Mouse (Mus musculus) ES-E14 (cell line): ENCODE results near the gene Gm17019. TPM values are rescaled to one million over a fixed set of nuclear protein-coding genes. Genes with fewer than 3 reads are reported as not detected.
"Not testable (repeated sequence)": the region's sequence is repeated elsewhere in the genome, so short reads cannot be mapped to it uniquely, and the experiment has no call there.

Experiments
- DNase-seq: peaks from one replicate; pipeline ENCODE4 v3.0.0-alpha.2; 2013; ENCODE audit warnings: low read depth, low spot score
- H3K27ac ChIP-seq: 2 replicates; pipeline ENCODE4 v1.5.1; 2012; ENCODE audit warnings: low read depth, mild to moderate bottlenecking, low read length, moderate library complexity, mixed read lengths; ENCODE audit not compliant: poor library complexity, insufficient read depth, severe bottlenecking
- H3K36me3 ChIP-seq: 2 replicates; pipeline ENCODE4 v1.6.1; 2012; ENCODE audit warnings: mild to moderate bottlenecking, low read length, moderate library complexity, mixed read lengths; ENCODE audit not compliant: control insufficient read depth, poor library complexity, insufficient read depth, severe bottlenecking
- H3K4me1 ChIP-seq, 2 experiments: fragments of 150-350 bp in 1 of 2; sonication (generic) in 1 of 2; 2 replicates each; pipeline ENCODE4 v1.6.1; 2012; ENCODE audit warnings: low read length in 2 of 2, mild to moderate bottlenecking in 1 of 2, mixed read lengths in 1 of 2; ENCODE audit not compliant: control insufficient read depth in 2 of 2, insufficient read depth in 2 of 2, poor library complexity in 1 of 2
- H3K4me3 ChIP-seq, 2 experiments: fragments of 150-350 bp in 1 of 2; sonication (generic) in 1 of 2; 2 replicates each; pipeline ENCODE4 v1.5.1; 2012; ENCODE audit warnings: low read length in 2 of 2, low read depth in 1 of 2, mild to moderate bottlenecking in 1 of 2, mixed read lengths in 1 of 2; ENCODE audit not compliant: insufficient read depth in 1 of 2, poor library complexity in 1 of 2, severe bottlenecking in 1 of 2
- H3K9ac ChIP-seq: 2 replicates; pipeline ENCODE4 v1.6.1; 2012; ENCODE audit warnings: low read depth, mild to moderate bottlenecking, low read length, mixed read lengths; ENCODE audit not compliant: poor library complexity, insufficient read depth, severe bottlenecking
- H3K9me3 ChIP-seq: fragments of 150-350 bp; sonication (generic); 2 replicates; pipeline ENCODE4 v1.6.1; 2012; ENCODE audit warnings: low read depth, mild to moderate bottlenecking, low read length; ENCODE audit not compliant: control insufficient read depth, insufficient read depth
- in situ Hi-C, 2 experiments: fragments of 600-800 bp; cut with MboI; formaldehyde crosslinking; loops; one replicate each; pipeline ENCODE4 v1.15.1; 2025; ENCODE audit warnings: low sequenced_read_pairs in 2 of 2, inconsistent platforms in 1 of 2; ENCODE audit not compliant: unreplicated experiment in 2 of 2
- total RNA-seq: library from RNA; depleted of rRNA; stranded (reverse); fragments of 300-350 nt; gene quantifications from 2 replicates; pipeline ENCODE4 v1.2.3, GENCODE M21; 2012

Gene Gm17019
- total RNA-seq, 1 experiment: not detected

DNA sequence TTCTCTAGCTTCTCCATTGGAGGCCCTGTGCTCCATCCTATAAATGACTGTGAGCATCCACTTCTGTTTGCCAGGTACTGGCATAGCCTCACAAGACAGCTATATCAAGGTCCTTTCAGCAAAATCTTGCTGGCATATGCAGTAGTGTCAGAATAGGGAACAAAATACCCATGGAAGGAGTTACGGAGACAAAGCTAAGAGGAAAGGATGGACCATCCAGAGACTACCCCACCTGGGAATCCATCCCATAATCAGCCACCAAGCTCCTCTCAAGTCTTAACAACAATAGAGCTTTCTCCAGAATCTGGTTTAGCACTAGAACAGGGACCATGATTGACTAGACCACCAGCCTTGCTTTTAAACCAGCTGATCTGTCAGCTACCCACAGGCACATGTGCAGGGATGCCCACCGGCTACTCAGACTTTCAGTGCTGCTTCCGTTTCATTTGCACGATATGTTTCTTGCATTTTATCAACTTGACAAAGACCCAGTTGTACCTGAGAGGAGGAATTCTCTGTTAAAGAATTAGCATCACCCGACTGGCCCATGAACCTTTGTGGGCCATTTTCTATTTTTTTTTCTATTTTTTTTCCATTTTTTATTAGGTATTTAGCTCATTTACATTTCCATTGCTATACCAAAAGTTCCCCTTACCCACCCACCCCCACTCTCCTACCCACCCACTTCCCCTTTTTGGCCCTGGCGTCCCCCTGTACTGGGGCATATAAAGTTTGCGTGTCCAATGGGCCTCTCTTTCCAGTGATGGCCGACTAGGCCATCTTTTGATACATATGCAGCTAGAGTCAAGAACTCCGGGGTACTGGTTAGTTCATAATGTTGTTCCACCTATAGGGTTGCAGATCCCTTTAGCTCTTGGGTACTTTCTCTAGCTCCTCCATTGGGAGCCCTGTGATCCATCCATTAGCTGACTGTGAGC is 12.3 kb upstream of the Gm17019 start:
- H3K9ac ChIP-seq, H3K4me3 ChIP-seq, in situ Hi-C loops, H3K27ac ChIP-seq, H3K9me3 ChIP-seq, DNase-seq, H3K4me1 ChIP-seq, H3K36me3 ChIP-seq: not testable (repeated sequence)

DNA sequence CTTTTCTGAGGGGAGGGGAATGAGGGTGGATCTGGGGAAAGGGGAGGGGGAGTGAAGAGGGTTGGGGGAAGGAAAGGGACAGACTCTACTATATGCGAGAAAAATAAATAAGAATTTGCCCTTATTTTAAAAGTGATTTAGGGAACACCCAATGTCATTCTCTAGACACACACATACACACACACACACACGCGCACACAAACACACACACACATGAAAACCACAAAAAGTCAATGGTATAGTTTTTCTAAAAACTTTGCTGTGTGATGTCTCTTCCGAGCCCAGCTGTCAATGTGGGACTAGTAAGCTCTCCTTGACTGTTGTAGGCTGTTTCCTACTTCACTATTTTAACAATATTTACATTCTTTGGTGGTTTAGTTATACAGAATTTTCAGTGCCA is 8.0 kb upstream of the Gm17019 start:
- H3K36me3 ChIP-seq, H3K27ac ChIP-seq, in situ Hi-C loops, H3K9me3 ChIP-seq, H3K4me3 ChIP-seq, H3K9ac ChIP-seq, H3K4me1 ChIP-seq, DNase-seq: not testable (repeated sequence)

DNA sequence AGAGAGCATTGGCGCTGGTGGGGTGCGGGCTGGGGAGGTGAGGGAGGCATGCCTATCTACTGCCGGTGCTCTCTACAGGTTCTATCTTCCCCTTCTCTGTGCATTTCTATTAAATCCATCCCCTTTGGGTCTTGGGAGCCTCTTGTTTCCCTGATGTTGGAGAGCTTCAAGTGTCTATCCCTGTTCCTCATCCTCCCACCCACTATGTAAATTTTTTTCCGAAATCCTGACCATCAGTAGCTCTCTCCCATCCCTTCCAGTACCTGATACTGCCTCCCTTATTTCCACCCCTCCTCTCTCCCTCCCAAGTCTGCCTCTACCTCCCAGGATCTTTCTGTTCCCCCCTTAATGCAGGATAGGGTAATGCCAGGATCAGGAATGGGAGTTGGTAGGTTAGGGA is 7.2 kb upstream of the Gm17019 start:
- in situ Hi-C loops, DNase-seq, H3K9ac ChIP-seq: not testable (repeated sequence)

DNA sequence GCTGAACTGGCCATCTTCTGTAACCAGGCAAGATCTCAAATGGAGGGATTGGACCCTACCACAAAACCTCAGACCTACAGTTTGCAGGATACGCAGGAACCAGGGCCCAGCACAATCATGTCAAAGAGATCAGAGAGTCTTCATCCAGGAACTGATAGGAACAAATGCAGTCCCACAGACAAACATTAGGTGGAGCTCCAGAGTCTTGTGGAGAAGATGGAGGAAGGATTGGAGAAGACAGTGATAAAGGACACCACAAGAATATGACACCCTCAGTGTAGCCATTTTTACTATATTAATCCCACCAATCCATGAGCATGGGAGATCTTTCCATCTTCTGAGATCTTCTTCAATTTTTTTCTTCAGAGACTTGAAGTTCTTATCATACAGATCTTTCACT is 8.5 kb downstream of the Gm17019 start:
- H3K9ac ChIP-seq, H3K4me3 ChIP-seq, H3K27ac ChIP-seq, in situ Hi-C loops, DNase-seq, H3K9me3 ChIP-seq, H3K36me3 ChIP-seq, H3K4me1 ChIP-seq: not testable (repeated sequence)

More for the DNA sequence above, 7.2 kb upstream of the Gm17019 start:
- not testable (repeated sequence) for H3K36me3 ChIP-seq, H3K27ac ChIP-seq, H3K9me3 ChIP-seq, H3K4me3 ChIP-seq, H3K4me1 ChIP-seq

DNA sequence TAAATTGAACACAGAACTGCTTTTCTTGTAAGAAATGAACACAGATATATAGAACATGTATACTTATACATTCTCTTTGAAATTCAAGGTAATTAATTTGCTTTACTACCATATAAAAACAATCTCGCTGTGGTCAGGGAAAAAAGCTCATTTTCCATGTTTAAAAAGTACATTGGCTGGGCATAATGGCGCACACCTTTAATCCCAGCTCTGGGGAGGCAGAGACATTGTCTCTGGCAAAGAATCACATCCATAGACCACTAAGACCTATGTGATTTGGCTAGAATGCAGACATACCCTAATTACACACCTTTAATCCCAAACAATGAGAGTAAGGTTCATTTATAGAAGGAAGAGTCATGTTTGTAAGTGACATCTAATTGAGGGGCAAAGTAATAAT is 12.7 kb downstream of the Gm17019 start:
- H3K9me3 ChIP-seq, DNase-seq, in situ Hi-C loops: not testable (repeated sequence)

DNA sequence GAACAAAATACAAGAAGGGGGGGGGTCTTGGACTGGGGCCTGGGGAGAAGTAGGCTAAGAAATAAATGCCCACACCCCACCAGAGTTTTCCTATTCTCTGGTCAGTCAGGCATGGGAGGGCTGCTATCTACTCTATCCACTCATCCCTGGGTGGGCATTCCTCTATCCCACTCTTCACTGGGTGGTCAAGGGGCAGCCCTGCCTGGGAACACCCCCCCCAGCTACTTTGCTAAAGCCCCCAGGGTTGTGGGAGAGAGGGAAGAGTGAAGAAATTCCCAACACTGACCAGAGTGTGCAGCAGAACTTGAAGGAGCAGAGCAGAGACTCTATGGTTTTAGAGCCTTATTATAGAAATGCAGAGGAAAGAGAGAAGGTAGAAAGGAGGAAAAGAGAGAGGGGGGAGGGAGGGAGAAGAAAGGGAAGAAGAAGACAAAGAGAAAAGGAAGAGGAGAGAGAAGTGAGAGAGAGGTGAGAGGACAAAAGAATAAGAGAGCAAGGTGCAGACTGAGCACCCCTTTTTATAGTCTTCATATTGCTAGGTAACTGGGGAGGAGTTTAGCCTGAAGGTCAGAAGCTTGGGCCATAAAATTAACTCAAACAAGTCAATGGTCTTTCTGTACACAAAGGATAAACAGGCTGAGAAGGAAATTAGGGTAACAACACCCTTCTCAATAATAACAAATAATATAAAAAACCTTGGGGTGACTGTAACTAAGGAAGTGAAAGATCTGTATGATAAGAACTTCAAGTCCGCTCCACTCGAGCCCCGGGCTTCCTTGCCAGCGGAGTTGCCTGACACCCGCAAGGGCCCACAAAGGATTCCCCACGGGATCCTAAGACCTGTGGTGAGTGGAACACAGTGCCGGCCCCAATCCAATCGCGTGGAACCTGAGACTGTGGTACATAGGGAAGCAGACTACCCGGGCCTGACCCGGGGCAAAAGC is 21.9 kb downstream of the Gm17019 start:
- H3K27ac ChIP-seq, H3K9ac ChIP-seq, H3K36me3 ChIP-seq, H3K4me1 ChIP-seq, H3K9me3 ChIP-seq, DNase-seq, H3K4me3 ChIP-seq, in situ Hi-C loops: not testable (repeated sequence)

More for the DNA sequence above, 12.7 kb downstream of the Gm17019 start:
- not testable (repeated sequence) for H3K4me1 ChIP-seq, H3K4me3 ChIP-seq, H3K36me3 ChIP-seq, H3K27ac ChIP-seq, H3K9ac ChIP-seq

DNA sequence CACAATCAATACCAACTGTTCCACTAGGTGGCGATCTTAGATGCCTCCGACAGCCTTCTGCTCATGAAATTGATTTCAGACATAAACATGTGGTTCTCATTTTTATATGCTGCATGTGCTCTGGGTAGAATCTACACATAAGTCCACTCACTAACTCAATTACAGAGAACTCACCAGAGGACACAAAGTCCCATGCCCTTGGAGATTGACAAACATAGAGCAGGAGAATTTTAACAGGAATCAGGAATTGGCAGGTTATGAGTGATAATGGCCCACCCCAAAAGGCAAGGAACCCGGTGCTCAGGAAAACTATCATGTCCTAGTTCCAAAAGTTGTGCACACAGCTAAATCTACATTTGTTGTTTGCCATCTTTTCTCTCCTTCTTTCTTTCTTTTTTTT is 25.9 kb downstream of the Gm17019 start:
- H3K4me1 ChIP-seq, H3K27ac ChIP-seq, H3K36me3 ChIP-seq, H3K9ac ChIP-seq, H3K4me3 ChIP-seq, H3K9me3 ChIP-seq, in situ Hi-C loops: not testable (repeated sequence)
- peak; percentile 1 for DNase-seq

DNA sequence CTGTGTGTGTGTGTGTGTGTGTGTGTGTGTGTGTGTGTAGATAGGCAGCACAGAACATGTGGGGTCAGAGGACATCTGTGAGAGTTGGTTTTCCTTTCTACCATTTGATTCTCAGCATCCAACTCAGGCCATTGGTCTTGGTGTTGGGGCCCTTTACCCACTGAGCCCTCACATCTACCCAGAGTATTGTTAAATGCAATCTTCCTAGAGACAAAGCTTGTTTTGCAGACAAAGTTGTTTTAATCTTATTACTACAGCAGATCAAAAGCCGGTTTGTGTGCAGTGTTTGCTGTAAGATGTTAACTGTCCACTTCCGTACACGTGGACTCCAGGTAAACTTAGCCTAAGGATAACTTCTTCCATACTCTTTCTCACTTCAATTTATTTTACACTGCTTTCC is 26.5 kb downstream of the Gm17019 start:
- H3K27ac ChIP-seq, H3K9ac ChIP-seq, in situ Hi-C loops, DNase-seq, H3K9me3 ChIP-seq, H3K4me1 ChIP-seq, H3K4me3 ChIP-seq, H3K36me3 ChIP-seq: not testable (repeated sequence)
